Mouse (Mus musculus): ENCODE measurements around the gene Kalrn. TPM values are rescaled to one million over a fixed set of nuclear protein-coding genes. Genes with fewer than 3 reads are reported as not detected.

Gene Kalrn
- polyA plus RNA-seq, 1 experiment = 0.15 TPM

- H3K4me3 ChIP-seq (replicated peaks) = no peak overlapping the region
- TF ChIP-seq GATA1 (IDR thresholded peaks at IDR 0.05; ENCODE audit: low read length) = no peak
- TF ChIP-seq TAL1 (IDR thresholded peaks at IDR 0.05; ENCODE audit: low read length) = no peak
Observed at GRCm38 (mm10) chr16:34080818-34081217, 492.5 kb downstream of the Kalrn start.

GRCm38 (mm10) chr16:34079511-34079910 lies 493.8 kb downstream of the Kalrn start:
- Histone ChIP-seq H3K4me3 (replicated peaks) (no peak overlapping the region), H3K36me3 (ENCODE audit: control insufficient read depth) (no peaks in the 10 kb centered on the region), H3K27me3 (ENCODE audit: control insufficient read depth) (no peaks in the 10 kb centered on the region), H3K4me1 (ENCODE audit: control insufficient read depth) (peaks cover 22% of the 10 kb centered on the region), H3K9me3 (ENCODE audit: control insufficient read depth, low read length) (no peaks in the 10 kb centered on the region; the same call in 1 of the 2 replicates)
- TF ChIP-seq TAL1 (IDR thresholded peaks at IDR 0.05; ENCODE audit: low read length) (no peak), GATA1 (IDR thresholded peaks at IDR 0.05; ENCODE audit: low read length) (no peak)

More at GRCm38 (mm10) chr16:34080818-34081217, 492.5 kb downstream of the Kalrn start:
- peaks cover 2% of the 10 kb centered on the region; the same call in 1 of the 2 replicates for H3K27me3 ChIP-seq (ENCODE audit: control insufficient read depth)
- no peaks in the 10 kb centered on the region for H3K36me3 ChIP-seq (ENCODE audit: control insufficient read depth)
- H3K4me1 ChIP-seq (ENCODE audit: control insufficient read depth) = peaks cover 22% of the 10 kb centered on the region
- H3K9me3 ChIP-seq (ENCODE audit: control insufficient read depth, low read length) = no peaks in the 10 kb centered on the region

GRCm38 (mm10) chr16:34078732-34079131 lies 494.6 kb downstream of the Kalrn start:
- Histone ChIP-seq H3K4me1 (ENCODE audit: control insufficient read depth) (peaks cover 22% of the 10 kb centered on the region), H3K4me3 (replicated peaks) (no peak overlapping the region), H3K36me3 (ENCODE audit: control insufficient read depth) (no peaks in the 10 kb centered on the region), H3K27me3 (ENCODE audit: control insufficient read depth) (no peaks in the 10 kb centered on the region), H3K9me3 (ENCODE audit: control insufficient read depth, low read length) (peaks cover 2% of the 10 kb centered on the region; the same call in 1 of the 2 replicates)
- TF ChIP-seq GATA1 (IDR thresholded peaks at IDR 0.05; ENCODE audit: low read length) (no peak), TAL1 (IDR thresholded peaks at IDR 0.05; ENCODE audit: low read length) (no peak)

- Histone ChIP-seq H3K4me3 (replicated peaks) (no peak overlapping the region), H3K36me3 (ENCODE audit: control insufficient read depth) (no peaks in the 10 kb centered on the region), H3K9me3 (ENCODE audit: control insufficient read depth, low read length) (peaks cover 8% of the 10 kb centered on the region), H3K27me3 (ENCODE audit: control insufficient read depth) (peaks cover 2% of the 10 kb centered on the region; the same call in 1 of the 2 replicates), H3K4me1 (ENCODE audit: control insufficient read depth) (peaks cover 24% of the 10 kb centered on the region)
- TF ChIP-seq GATA1 (IDR thresholded peaks at IDR 0.05; ENCODE audit: low read length) (no peak), TAL1 (IDR thresholded peaks at IDR 0.05; ENCODE audit: low read length) (no peak)
Observed at GRCm38 (mm10) chr16:34076101-34076500, 497.2 kb downstream of the Kalrn start.

GRCm38 (mm10) chr16:34073930-34074329 lies 499.4 kb downstream of the Kalrn start:
- H3K27me3 ChIP-seq (ENCODE audit: control insufficient read depth) = peaks cover 5% of the 10 kb centered on the region
- no peaks in the 10 kb centered on the region for H3K36me3 ChIP-seq (ENCODE audit: control insufficient read depth)
- peaks cover 18% of the 10 kb centered on the region for H3K4me1 ChIP-seq (ENCODE audit: control insufficient read depth)
- H3K9me3 ChIP-seq (ENCODE audit: control insufficient read depth, low read length) = peaks cover 8% of the 10 kb centered on the region
- TF ChIP-seq TAL1 (IDR thresholded peaks at IDR 0.05; ENCODE audit: low read length) = no peak
- TF ChIP-seq GATA1 (IDR thresholded peaks at IDR 0.05; ENCODE audit: low read length) = no peak
- H3K4me3 ChIP-seq (replicated peaks) = no peak overlapping the region

GRCm38 (mm10) chr16:34072136-34072535 lies 501.2 kb downstream of the Kalrn start:
- no peak overlapping the region for H3K4me3 ChIP-seq (replicated peaks)

GRCm38 (mm10) chr16:34071223-34071825 lies 502.0 kb downstream of the Kalrn start:
- Histone ChIP-seq H3K27me3 (ENCODE audit: control insufficient read depth) (peaks cover 11% of the 10 kb centered on the region), H3K4me1 (ENCODE audit: control insufficient read depth) (peaks cover 4% of the 10 kb centered on the region), H3K9me3 (ENCODE audit: control insufficient read depth, low read length) (peaks cover 8% of the 10 kb centered on the region), H3K36me3 (ENCODE audit: control insufficient read depth) (no peaks in the 10 kb centered on the region), H3K4me3 (replicated peaks) (no peak overlapping the region)
- no peak for TF ChIP-seq TAL1 (IDR thresholded peaks at IDR 0.05; ENCODE audit: low read length)
- no peak for TF ChIP-seq GATA1 (IDR thresholded peaks at IDR 0.05; ENCODE audit: low read length)

More at GRCm38 (mm10) chr16:34072136-34072535, 501.2 kb downstream of the Kalrn start:
- H3K4me1 ChIP-seq (ENCODE audit: control insufficient read depth) = peaks cover 4% of the 10 kb centered on the region
- H3K9me3 ChIP-seq (ENCODE audit: control insufficient read depth, low read length) = peaks cover 8% of the 10 kb centered on the region
- TF ChIP-seq TAL1 (IDR thresholded peaks at IDR 0.05; ENCODE audit: low read length) = no peak
- no peak for TF ChIP-seq GATA1 (IDR thresholded peaks at IDR 0.05; ENCODE audit: low read length)
- H3K27me3 ChIP-seq (ENCODE audit: control insufficient read depth) = peaks cover 11% of the 10 kb centered on the region
- no peaks in the 10 kb centered on the region for H3K36me3 ChIP-seq (ENCODE audit: control insufficient read depth)

GRCm38 (mm10) chr16:34069481-34069880 lies 503.9 kb downstream of the Kalrn start:
- Histone ChIP-seq H3K4me1 (ENCODE audit: control insufficient read depth) (peaks cover 2% of the 10 kb centered on the region), H3K4me3 (replicated peaks) (no peak overlapping the region), H3K9me3 (ENCODE audit: control insufficient read depth, low read length) (peaks cover 8% of the 10 kb centered on the region), H3K27me3 (ENCODE audit: control insufficient read depth) (peaks cover 11% of the 10 kb centered on the region), H3K36me3 (ENCODE audit: control insufficient read depth) (no peaks in the 10 kb centered on the region)
- TF ChIP-seq TAL1 (IDR thresholded peaks at IDR 0.05; ENCODE audit: low read length) = no peak
- TF ChIP-seq GATA1 (IDR thresholded peaks at IDR 0.05; ENCODE audit: low read length) = no peak

- Histone ChIP-seq H3K4me1 (ENCODE audit: control insufficient read depth) (no peaks in the 10 kb centered on the region; the same call in 1 of the 2 replicates), H3K27me3 (ENCODE audit: control insufficient read depth) (peaks cover 9% of the 10 kb centered on the region), H3K9me3 (ENCODE audit: control insufficient read depth, low read length) (no peaks in the 10 kb centered on the region), H3K36me3 (ENCODE audit: control insufficient read depth) (no peaks in the 10 kb centered on the region), H3K4me3 (replicated peaks) (no peak overlapping the region)
- no peak for TF ChIP-seq GATA1 (IDR thresholded peaks at IDR 0.05; ENCODE audit: low read length)
- no peak for TF ChIP-seq TAL1 (IDR thresholded peaks at IDR 0.05; ENCODE audit: low read length)
Observed at GRCm38 (mm10) chr16:34066922-34067321, 506.4 kb downstream of the Kalrn start.
